Mouse (Mus musculus): Measurements from ENCODE around the gene Gm44502. TPM values are rescaled to one million over a fixed set of nuclear protein-coding genes. Genes with fewer than 3 reads are reported as not detected.
A peak's percentile ranks its signal among the peaks of the same experiment; 100 is the strongest.

Gene Gm44502
- total and polyA plus RNA-seq, 3 experiments = 2.5 to 9.5 (median 5.5) TPM

DNA sequence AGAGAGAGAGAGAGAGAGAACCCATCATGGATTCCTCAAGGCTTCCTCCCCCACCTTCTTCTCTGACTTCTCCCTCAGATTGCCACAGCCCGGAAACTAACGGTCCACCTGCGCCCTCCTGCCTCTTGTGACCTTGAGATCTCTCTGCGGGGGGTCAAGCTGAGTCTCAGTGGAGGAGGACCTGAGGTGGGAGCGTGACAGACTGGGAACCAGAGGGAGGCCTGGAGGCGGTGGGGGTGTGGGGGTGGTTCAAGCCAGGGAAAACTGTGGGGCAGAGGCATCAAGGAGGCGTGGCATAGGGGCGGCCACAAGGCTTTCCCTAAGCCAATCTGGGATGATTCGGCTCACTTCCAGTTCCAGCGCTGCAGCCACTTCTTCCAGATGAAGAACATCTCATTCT is 30.8 kb upstream of the Gm44502 start:
- WGBS = 55% methylated on average over 10 of the region's 10 CpGs
- intact Hi-C loops (cut with DNase I) = no loop called here
- no peak for DNase-seq
- no peak for TF ChIP-seq POLR2A (IDR thresholded peaks at IDR 0.05; ENCODE audit: insufficient read depth, low read depth, low read length)
- no peak for TF ChIP-seq EP300 (IDR thresholded peaks at IDR 0.05; ENCODE audit: insufficient read depth, low read depth, low read length)
- no peak for TF ChIP-seq CTCF (IDR thresholded peaks at IDR 0.05)
- H3K4me3 ChIP-seq = no peak overlapping the region
- no peak overlapping the region for H3K9ac ChIP-seq (ENCODE audit: low read depth, low read length)
- H3K27me3 ChIP-seq (ENCODE audit: control insufficient read depth, insufficient read depth, low read length) = peaks cover 1% of the 10 kb centered on the region; the same call in 1 of the 2 replicates
- no peaks in the 10 kb centered on the region for H3K4me1 ChIP-seq (ENCODE audit: control insufficient read depth, insufficient read depth, low read length)
- no peak overlapping the region for H3K27ac ChIP-seq
- no peaks in the 10 kb centered on the region for H3K79me2 ChIP-seq (replicated peaks; ENCODE audit: control insufficient read depth, insufficient read depth, low read length)
- H3K36me3 ChIP-seq (ENCODE audit: control insufficient read depth, insufficient read depth, low read length) = no peaks in the 10 kb centered on the region

GRCm38 (mm10) chr15:89459821-89460220 is 30.3 kb upstream of the Gm44502 start:
- 60% methylated on average over 7 of the region's 7 CpGs for WGBS
- TF ChIP-seq POLR2A (IDR thresholded peaks at IDR 0.05; ENCODE audit: insufficient read depth, low read depth, low read length) (no peak), EP300 (IDR thresholded peaks at IDR 0.05; ENCODE audit: insufficient read depth, low read depth, low read length) (no peak), CTCF (IDR thresholded peaks at IDR 0.05) (no peak)
- no peak overlapping the region for H3K9ac ChIP-seq (ENCODE audit: low read depth, low read length)
- intact Hi-C loops (cut with DNase I) = no loop called here
- no peak for DNase-seq
- no peaks in the 10 kb centered on the region for H3K79me2 ChIP-seq (replicated peaks; ENCODE audit: control insufficient read depth, insufficient read depth, low read length)
- H3K27me3 ChIP-seq (ENCODE audit: control insufficient read depth, insufficient read depth, low read length) = peaks cover 1% of the 10 kb centered on the region; the same call in 1 of the 2 replicates
- no peak overlapping the region for H3K27ac ChIP-seq
- no peaks in the 10 kb centered on the region for H3K36me3 ChIP-seq (ENCODE audit: control insufficient read depth, insufficient read depth, low read length)
- H3K4me1 ChIP-seq (ENCODE audit: control insufficient read depth, insufficient read depth, low read length) = no peaks in the 10 kb centered on the region
- no peak overlapping the region for H3K4me3 ChIP-seq

DNA sequence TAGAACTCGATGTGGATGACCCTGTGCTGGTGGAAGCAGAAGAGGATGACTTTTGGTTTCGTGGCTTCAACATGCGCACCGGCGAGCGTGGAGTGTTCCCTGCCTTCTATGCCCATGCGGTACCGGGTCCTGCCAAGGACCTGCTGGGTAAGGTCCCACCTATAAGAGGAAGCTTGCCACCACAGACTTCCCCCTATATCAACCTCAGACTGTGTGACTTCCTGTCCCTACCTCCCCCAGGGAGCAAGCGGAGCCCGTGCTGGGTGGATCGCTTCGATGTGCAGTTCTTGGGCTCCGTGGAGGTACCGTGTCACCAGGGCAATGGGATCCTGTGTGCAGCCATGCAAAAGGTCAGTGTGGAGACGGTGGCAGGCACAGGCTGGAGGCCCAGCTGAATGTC is 29.4 kb upstream of the Gm44502 start:
- WGBS = 74% methylated on average over 15 of the region's 15 CpGs
- H3K9ac ChIP-seq (ENCODE audit: low read depth, low read length) = no peak overlapping the region
- no peak overlapping the region for H3K27ac ChIP-seq
- DNase-seq = no peak
- H3K27me3 ChIP-seq (ENCODE audit: control insufficient read depth, insufficient read depth, low read length) = peaks cover 4% of the 10 kb centered on the region; the same call in 1 of the 2 replicates
- H3K4me1 ChIP-seq (ENCODE audit: control insufficient read depth, insufficient read depth, low read length) = no peaks in the 10 kb centered on the region
- no peaks in the 10 kb centered on the region for H3K79me2 ChIP-seq (replicated peaks; ENCODE audit: control insufficient read depth, insufficient read depth, low read length)
- TF ChIP-seq CTCF (IDR thresholded peaks at IDR 0.05) = no peak
- TF ChIP-seq EP300 (IDR thresholded peaks at IDR 0.05; ENCODE audit: insufficient read depth, low read depth, low read length) = no peak
- no peak for TF ChIP-seq POLR2A (IDR thresholded peaks at IDR 0.05; ENCODE audit: insufficient read depth, low read depth, low read length)
- intact Hi-C loops (cut with DNase I) = no loop called here
- no peaks in the 10 kb centered on the region for H3K36me3 ChIP-seq (ENCODE audit: control insufficient read depth, insufficient read depth, low read length)
- H3K4me3 ChIP-seq = no peak overlapping the region

- Histone ChIP-seq H3K79me2 (replicated peaks; ENCODE audit: control insufficient read depth, insufficient read depth, low read length) (no peaks in the 10 kb centered on the region), H3K27ac (no peak overlapping the region), H3K27me3 (ENCODE audit: control insufficient read depth, insufficient read depth, low read length) (peaks cover 6% of the 10 kb centered on the region; the same call in 1 of the 2 replicates), H3K36me3 (ENCODE audit: control insufficient read depth, insufficient read depth, low read length) (no peaks in the 10 kb centered on the region), H3K4me1 (ENCODE audit: control insufficient read depth, insufficient read depth, low read length) (no peaks in the 10 kb centered on the region), H3K9ac (ENCODE audit: low read depth, low read length) (no peak overlapping the region), H3K4me3 (no peak overlapping the region)
- TF ChIP-seq POLR2A (IDR thresholded peaks at IDR 0.05; ENCODE audit: insufficient read depth, low read depth, low read length) = no peak
- TF ChIP-seq EP300 (IDR thresholded peaks at IDR 0.05; ENCODE audit: insufficient read depth, low read depth, low read length) = no peak
- TF ChIP-seq CTCF (IDR thresholded peaks at IDR 0.05) = no peak
- 45% methylated on average over 6 of the region's 6 CpGs for whole genome bisulfite sequencing
- DNase-seq = no peak
- intact Hi-C loops (cut with DNase I) = no loop called here
Measured at GRCm38 (mm10) chr15:89455642-89456041, 26.1 kb upstream of the Gm44502 start.

GRCm38 (mm10) chr15:89454857-89455256 is 25.4 kb upstream of the Gm44502 start:
- Histone ChIP-seq H3K9ac (ENCODE audit: low read depth, low read length) (no peak overlapping the region), H3K36me3 (ENCODE audit: control insufficient read depth, insufficient read depth, low read length) (no peaks in the 10 kb centered on the region), H3K4me1 (ENCODE audit: control insufficient read depth, insufficient read depth, low read length) (no peaks in the 10 kb centered on the region), H3K4me3 (no peak overlapping the region), H3K79me2 (replicated peaks; ENCODE audit: control insufficient read depth, insufficient read depth, low read length) (no peaks in the 10 kb centered on the region), H3K27ac (no peak overlapping the region), H3K27me3 (ENCODE audit: control insufficient read depth, insufficient read depth, low read length) (peaks cover 6% of the 10 kb centered on the region; the same call in 1 of the 2 replicates)
- intact Hi-C loops (cut with DNase I) = no loop called here
- TF ChIP-seq POLR2A (IDR thresholded peaks at IDR 0.05; ENCODE audit: insufficient read depth, low read depth, low read length) (no peak), EP300 (IDR thresholded peaks at IDR 0.05; ENCODE audit: insufficient read depth, low read depth, low read length) (no peak), CTCF (IDR thresholded peaks at IDR 0.05) (no peak)
- 23% methylated on average over 5 of the region's 6 CpGs for WGBS
- DNase-seq = no peak

DNA sequence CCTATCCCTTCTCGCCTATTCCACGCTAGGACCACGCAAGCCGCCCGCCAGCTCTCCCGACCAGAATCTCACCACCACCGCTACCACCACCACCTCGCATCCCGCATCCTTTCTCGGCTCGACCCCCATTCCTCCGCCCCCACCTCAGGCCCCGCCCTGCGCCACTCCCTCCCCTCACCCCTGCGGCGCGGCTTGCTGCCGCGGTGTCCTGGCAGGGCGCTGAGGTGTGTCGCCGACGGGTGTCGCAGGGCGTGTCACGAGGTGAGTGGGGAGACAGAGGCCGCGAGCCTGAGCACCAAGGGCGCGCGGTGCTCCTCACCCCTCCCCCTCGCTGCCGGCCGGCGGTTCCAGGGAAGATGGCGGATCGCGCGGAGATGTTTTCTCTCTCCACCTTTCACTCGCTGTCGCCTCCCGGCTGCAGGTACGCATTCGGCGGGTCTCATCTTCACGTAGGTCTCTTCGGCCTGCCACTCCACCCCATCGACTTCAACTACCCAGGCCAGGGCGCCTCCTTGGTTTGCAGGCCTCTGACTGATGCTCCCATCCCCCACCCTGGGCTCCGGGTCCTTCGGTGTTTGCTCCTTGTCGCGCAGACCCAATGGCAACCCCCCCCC is 24.5 kb upstream of the Gm44502 start, which contains the start of gene Mapk8ip2:
TSS of gene Mapk8ip2 (plus strand) at position 49 of the 614 bp plus-strand sequence.
- H3K27me3 ChIP-seq (ENCODE audit: control insufficient read depth, insufficient read depth, low read length) = peaks cover 6% of the 10 kb centered on the region; the same call in 1 of the 2 replicates
- no peak within 1 kb of the TSS for H3K9ac ChIP-seq (ENCODE audit: low read depth, low read length)
- 1% methylated on average over 53 of the region's 53 CpGs for WGBS
- H3K4me1 ChIP-seq (ENCODE audit: control insufficient read depth, insufficient read depth, low read length) = no peaks in the 10 kb centered on the region
- peak within 1 kb of the TSS; percentile 14; the same call in 1 of the 2 replicates for H3K4me3 ChIP-seq
- no peak for DNase-seq
- TF ChIP-seq EP300 (IDR thresholded peaks at IDR 0.05; ENCODE audit: insufficient read depth, low read depth, low read length) = no peak
- TF ChIP-seq CTCF (IDR thresholded peaks at IDR 0.05) = no peak
- TF ChIP-seq POLR2A (IDR thresholded peaks at IDR 0.05; ENCODE audit: insufficient read depth, low read depth, low read length) = no peak
- no peaks in the 10 kb centered on the region for H3K79me2 ChIP-seq (replicated peaks; ENCODE audit: control insufficient read depth, insufficient read depth, low read length)
- H3K27ac ChIP-seq = no peak within 1 kb of the TSS
- no peaks in the 10 kb centered on the region for H3K36me3 ChIP-seq (ENCODE audit: control insufficient read depth, insufficient read depth, low read length)
- intact Hi-C loops (cut with DNase I) = no loop called here
